Mouse (Mus musculus): Measurements from ENCODE around the gene Tars2.

GRCm38 (mm10) chr3:95692677-95693076 lies 67.3 kb downstream of the Tars2 start:
- no peak for TF ChIP-seq CTCF (IDR thresholded peaks at IDR 0.05; ENCODE audit: insufficient read depth, low read length)
- no peak for TF ChIP-seq POLR2A (IDR thresholded peaks at IDR 0.05; ENCODE audit: borderline replicate concordance, extremely low read depth, low read depth, low read length)
